Mouse (Mus musculus): ENCODE results near the gene Zfp975.
A peak's percentile ranks its signal among the peaks of the same experiment; 100 is the strongest.
"Not testable (repeated sequence)": the region's sequence is repeated elsewhere in the genome, so short reads cannot be mapped to it uniquely, and the experiment has no call there.

Zfp975 gene

GRCm38 (mm10) chr7:42692362-42693158 is at the start of gene Zfp975:
Gene Zfp975 (minus strand): TSS chr7:42692742.
- DNase-seq (ENCODE audit: low read depth, low spot score) = peak; percentile 96

- DNase-seq (ENCODE audit: low read depth, low spot score) = no peak
Measured at GRCm38 (mm10) chr7:42738536-42739210, 46.1 kb upstream of the Zfp975 start.

GRCm38 (mm10) chr7:42726917-42727316 is 34.4 kb upstream of the Zfp975 start, which contains the start of gene Gm17067:
Gene Gm17067 (minus strand): TSS chr7:42727017.
- DNase-seq (ENCODE audit: low read depth, low spot score) = not testable (repeated sequence)

DNA sequence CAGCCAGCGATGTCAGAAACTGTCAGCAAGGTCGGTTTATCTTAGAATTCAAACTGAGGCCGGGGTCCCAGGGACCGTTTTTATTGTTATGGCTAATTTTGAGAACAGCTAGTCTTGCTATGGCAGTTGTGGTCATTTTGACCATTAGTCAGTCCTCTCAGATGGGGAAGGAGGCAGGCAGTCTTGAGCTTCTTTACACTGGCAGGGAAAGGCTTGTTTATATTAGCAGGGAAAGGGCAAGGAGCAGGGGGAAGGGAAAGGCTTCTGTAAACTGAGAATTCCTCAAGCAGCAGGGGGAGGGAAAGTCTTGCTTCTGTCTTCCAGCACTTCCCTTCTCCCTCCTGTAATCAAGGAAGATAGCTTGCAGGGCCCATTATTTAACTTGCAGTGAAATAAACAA is 709 bp upstream of the Zfp975 start:
- peak; percentile 39 for DNase-seq (ENCODE audit: low read depth, low spot score)

DNA sequence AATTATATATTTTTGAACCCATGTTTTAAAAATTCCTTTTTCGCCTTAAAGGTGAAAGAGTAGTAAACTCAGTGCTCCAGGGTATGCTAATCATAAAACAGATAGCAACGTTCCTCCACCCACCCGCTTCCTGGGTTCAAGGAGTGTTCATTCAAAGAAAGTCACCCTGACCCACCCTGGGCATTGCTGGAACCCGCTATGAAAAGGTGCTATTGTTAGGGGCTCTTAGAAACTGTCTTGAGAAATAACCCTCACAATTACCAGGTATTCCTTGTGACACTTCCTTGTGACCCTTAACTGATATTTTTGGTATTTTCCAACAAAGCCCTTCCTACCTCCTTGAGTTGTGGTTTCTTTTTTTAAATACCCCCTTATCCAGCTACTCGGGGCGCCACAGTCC is 12.5 kb downstream of the Zfp975 start:
- DNase-seq (ENCODE audit: low read depth, low spot score) = not testable (repeated sequence)

GRCm38 (mm10) chr7:42679646-42680045 is 12.9 kb downstream of the Zfp975 start:
- DNase-seq (ENCODE audit: low read depth, low spot score) = not testable (repeated sequence)

GRCm38 (mm10) chr7:42660140-42660539 is 32.4 kb downstream of the Zfp975 start:
- not testable (repeated sequence) for DNase-seq (ENCODE audit: low read depth, low spot score)

DNA sequence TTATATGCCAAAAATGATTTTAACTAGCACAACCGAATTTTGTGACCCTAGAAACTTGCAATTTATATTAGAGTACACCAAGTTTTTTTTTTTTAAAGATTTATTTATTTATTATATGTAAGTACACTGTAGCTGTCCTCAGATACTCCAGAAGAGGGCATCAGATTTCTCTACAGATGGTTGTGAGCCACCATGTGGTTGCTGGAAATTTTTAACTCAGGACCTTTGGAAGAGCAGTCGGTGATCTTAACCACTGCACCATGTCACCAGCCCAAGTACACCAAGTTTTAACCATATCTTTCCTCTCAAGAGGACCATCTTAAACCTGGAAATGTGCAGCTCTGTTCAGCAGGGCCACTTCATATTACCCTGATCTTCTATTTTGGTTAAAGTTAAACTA is 37.3 kb downstream of the Zfp975 start:
- not testable (repeated sequence) for DNase-seq (ENCODE audit: low read depth, low spot score)

DNA sequence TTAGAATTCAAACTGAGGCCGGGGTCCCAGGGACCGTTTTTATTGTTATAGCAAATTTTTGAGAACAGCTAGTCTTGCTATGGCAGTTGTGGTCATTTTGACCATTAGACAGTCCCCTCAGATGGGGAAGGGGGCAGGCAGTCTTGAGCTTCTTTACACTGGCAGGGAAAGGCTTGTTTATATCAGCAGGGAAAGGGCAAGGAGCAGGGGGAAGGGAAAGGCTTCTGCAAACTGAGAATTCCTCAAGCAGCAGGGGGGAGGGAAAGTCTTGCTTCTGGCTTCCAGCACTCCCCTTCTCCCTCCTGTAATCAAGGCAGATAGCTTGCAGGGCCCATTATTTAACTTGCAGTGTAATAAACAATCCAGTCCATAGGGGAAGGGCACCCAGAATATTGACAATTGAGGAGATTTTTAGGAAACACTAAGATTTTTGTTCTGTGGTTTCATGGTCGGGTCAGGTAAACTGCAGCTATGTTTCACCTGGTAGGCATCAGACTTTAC is 49.4 kb downstream of the Zfp975 start:
- DNase-seq (ENCODE audit: low read depth, low spot score) = not testable (repeated sequence)

DNA sequence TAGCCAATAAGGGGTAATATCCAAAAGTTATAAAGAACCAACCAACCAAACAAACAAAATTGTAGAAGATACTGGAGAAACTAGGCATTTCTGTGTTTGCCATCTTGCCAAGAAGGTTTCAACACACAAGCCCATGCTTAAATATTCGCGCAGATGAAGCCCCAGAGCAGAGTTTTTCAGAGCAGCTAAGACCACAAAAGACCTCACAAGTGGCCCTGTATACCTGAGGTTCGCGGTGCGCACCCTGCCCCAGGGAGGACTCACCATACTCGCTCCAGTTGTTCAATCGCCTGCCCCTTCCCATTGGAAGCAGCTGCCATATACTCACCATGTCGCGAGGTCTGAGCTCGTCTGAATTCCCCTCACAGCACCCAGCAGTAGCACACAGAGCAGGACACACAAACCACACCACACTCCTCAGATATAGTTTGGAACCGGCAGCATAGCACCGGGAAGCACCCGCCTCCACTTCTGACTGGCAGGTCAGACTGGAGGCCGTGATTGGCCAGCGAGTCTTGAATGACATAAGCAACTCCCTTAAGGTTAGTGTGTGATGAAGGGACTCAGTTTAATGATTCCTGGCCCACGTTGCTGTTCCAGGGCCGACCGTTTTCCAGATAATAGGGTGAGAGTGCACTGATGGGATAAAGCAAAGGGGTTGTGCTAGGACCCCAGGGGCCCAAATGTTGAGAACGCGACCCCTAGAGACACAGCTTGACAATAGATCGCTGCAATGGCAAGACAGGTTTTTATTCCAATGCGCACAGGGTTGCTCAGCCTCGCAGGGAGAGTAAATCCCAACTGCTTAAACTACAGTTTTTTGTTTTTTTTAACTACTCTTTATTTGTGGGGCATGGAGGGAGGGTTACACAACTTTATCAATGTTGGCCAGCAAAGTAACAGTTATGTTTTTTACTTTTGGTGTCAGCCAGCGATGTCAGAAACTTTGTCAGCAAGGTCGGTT is 50.1 kb downstream of the Zfp975 start, which contains the start of gene Zfp976:
Zfp976 (minus strand) TSS at position 437 of the 964 bp plus-strand sequence.
- peak; percentile 74 for DNase-seq (ENCODE audit: low read depth, low spot score)

DNA sequence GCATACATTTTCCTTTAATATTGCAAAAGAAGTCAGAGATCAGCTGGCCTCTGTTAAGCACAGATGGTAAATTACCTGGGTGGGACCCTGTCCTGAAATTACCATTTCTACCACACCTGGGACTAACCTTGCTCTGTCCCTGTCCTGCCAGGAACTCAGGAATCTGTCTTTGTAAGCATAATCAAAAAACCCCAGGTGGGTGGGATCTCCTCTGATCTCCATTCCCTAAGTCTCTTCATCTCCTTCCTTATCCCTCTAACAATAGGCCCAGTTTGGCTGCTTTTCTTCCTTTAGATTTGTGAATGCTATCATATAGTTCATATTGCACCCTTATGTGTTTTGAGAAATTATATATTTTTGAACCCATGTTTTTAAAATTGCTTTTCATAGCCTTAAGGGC is 61.5 kb downstream of the Zfp975 start:
- not testable (repeated sequence) for DNase-seq (ENCODE audit: low read depth, low spot score)
